Mouse (Mus musculus) liver, embryonic 15.5 days (tissue): ENCODE results near the gene Ip6k2. TPM values are rescaled to one million over a fixed set of nuclear protein-coding genes. Genes with fewer than 3 reads are reported as not detected.

Experiments
- ATAC-seq: fragments of 200-750 bp; cut with Nextera tagmentation; 2 replicates; pipeline ENCODE4 v1.8.0; 2017; ENCODE audit warnings: moderate number of reproducible peaks, mild to moderate bottlenecking, moderate library complexity; ENCODE audit not compliant: insufficient read depth
- H3K27ac ChIP-seq: fragments of 300-500 bp; sonication (generic); replicated peaks from 2 replicates; pipeline ENCODE4 v1.5.1; 2015; ENCODE audit warnings: mild to moderate bottlenecking, inconsistent platforms
- H3K27me3 ChIP-seq: fragments of 300-500 bp; sonication (generic); 2 replicates; pipeline ENCODE4 v1.6.1; 2015; ENCODE audit warnings: mild to moderate bottlenecking, inconsistent platforms
- H3K36me3 ChIP-seq: fragments of 300-500 bp; sonication (generic); replicated peaks from 2 replicates; pipeline ENCODE4 v1.6.1; 2015; ENCODE audit warnings: moderate library complexity, mild to moderate bottlenecking, inconsistent platforms
- H3K4me1 ChIP-seq: fragments of 300-500 bp; sonication (generic); replicated peaks from 2 replicates; pipeline ENCODE4 v1.6.1; 2015; ENCODE audit warnings: inconsistent platforms
- H3K4me2 ChIP-seq: fragments of 300-500 bp; sonication (generic); 2 replicates; pipeline ENCODE4 v1.6.1; 2015; ENCODE audit warnings: moderate library complexity, mild to moderate bottlenecking, inconsistent platforms
- H3K4me3 ChIP-seq: fragments of 300-500 bp; sonication (generic); replicated peaks from 2 replicates; pipeline ENCODE4 v1.5.1; 2015; ENCODE audit warnings: mild to moderate bottlenecking, inconsistent platforms
- H3K9ac ChIP-seq: fragments of 300-500 bp; sonication (generic); 2 replicates; pipeline ENCODE4 v1.6.1; 2015; ENCODE audit warnings: moderate library complexity, mild to moderate bottlenecking, inconsistent platforms
- H3K9me3 ChIP-seq: fragments of 300-500 bp; sonication (generic); replicated peaks from 2 replicates; pipeline ENCODE4 v1.6.1; 2016; ENCODE audit warnings: inconsistent platforms
- WGBS: fragments of 180-500 bp; shearing (Covaris S2); methylation state at CpG from one replicate; pipeline ENCODE4 v1.1.7; 2015; ENCODE audit warnings: mixed read lengths; ENCODE audit not compliant: insufficient replicate concordance; 5-methylcytosine and 5-hydroxymethylcytosine counted together
- polyA plus RNA-seq: library from polyadenylated mRNA; unstranded; fragments of >200 nt; fragmentation: Nextera tagmentation; extraction: Ambion mirVana; gene quantifications from 2 replicates; pipeline ENCODE4 v1.2.1, GENCODE M21; 2015

The Ip6k2 gene
- polyA plus RNA-seq, 1 experiment from 2014 or later: 11.6 TPM

GRCm38 (mm10) chr9:108782836-108783547 lies 604 bp upstream of the Ip6k2 start:
- peak overlapping the region; percentile 86 for H3K27ac ChIP-seq
- no peak; the same call in 1 of the 2 replicates for ATAC-seq

GRCm38 (mm10) chr9:108785416-108785815 lies 1.8 kb downstream of the Ip6k2 start:
- Histone ChIP-seq H3K9ac (no peak overlapping the region), H3K27ac (peak overlapping the region; percentile 86; the same call in 1 of the 2 replicates)

More at GRCm38 (mm10) chr9:108782836-108783547, 604 bp upstream of the Ip6k2 start:
- Histone ChIP-seq H3K27me3 (peaks cover 6% of the 10 kb centered on the region; the same call in 1 of the 2 replicates), H3K4me1 (peaks cover 47% of the 10 kb centered on the region), H3K4me3 (peak overlapping the region; percentile 92), H3K9ac (peak overlapping the region; percentile 93), H3K36me3 (peaks cover 19% of the 10 kb centered on the region), H3K9me3 (no peaks in the 10 kb centered on the region), H3K4me2 (peak overlapping the region; percentile 79)
- 45% methylated on average over 9 of the region's 9 CpGs for WGBS

GRCm38 (mm10) chr9:108786494-108786893 lies 2.9 kb downstream of the Ip6k2 start:
- Histone ChIP-seq H3K9ac (no peak overlapping the region), H3K27ac (no peak overlapping the region), H3K9me3 (no peaks in the 10 kb centered on the region), H3K36me3 (peaks cover 29% of the 10 kb centered on the region), H3K4me1 (peaks cover 80% of the 10 kb centered on the region), H3K4me2 (no peak overlapping the region), H3K4me3 (no peak overlapping the region), H3K27me3 (no peaks in the 10 kb centered on the region)
- ATAC-seq: no peak
- WGBS: 82% methylated on average over 1 of the region's 1 CpGs

More at GRCm38 (mm10) chr9:108785416-108785815, 1.8 kb downstream of the Ip6k2 start:
- H3K4me2 ChIP-seq: peak overlapping the region; percentile 79
- peaks cover 69% of the 10 kb centered on the region for H3K4me1 ChIP-seq
- ATAC-seq: no peak
- peak overlapping the region; percentile 92 for H3K4me3 ChIP-seq
- H3K9me3 ChIP-seq: no peaks in the 10 kb centered on the region
- peaks cover 29% of the 10 kb centered on the region for H3K36me3 ChIP-seq
- peaks cover 6% of the 10 kb centered on the region; the same call in 1 of the 2 replicates for H3K27me3 ChIP-seq

GRCm38 (mm10) chr9:108787080-108787479 lies 3.5 kb downstream of the Ip6k2 start:
- no peaks in the 10 kb centered on the region for H3K9me3 ChIP-seq
- ATAC-seq: no peak
- H3K9ac ChIP-seq: no peak overlapping the region
- H3K4me1 ChIP-seq: peaks cover 82% of the 10 kb centered on the region
- H3K27me3 ChIP-seq: no peaks in the 10 kb centered on the region
- no peak overlapping the region for H3K4me2 ChIP-seq
- H3K36me3 ChIP-seq: peaks cover 29% of the 10 kb centered on the region
- H3K4me3 ChIP-seq: no peak overlapping the region
- 0 out of 2 replicates have a peak overlapping the region, but pooled peaks have one; percentile 24 for H3K27ac ChIP-seq
- WGBS: 87% methylated on average over 2 of the region's 2 CpGs

GRCm38 (mm10) chr9:108788713-108789112 lies 5.1 kb downstream of the Ip6k2 start:
- H3K4me2 ChIP-seq: no peak overlapping the region
- no peak overlapping the region; the same call in 1 of the 2 replicates for H3K9ac ChIP-seq
- H3K27me3 ChIP-seq: no peaks in the 10 kb centered on the region
- H3K4me1 ChIP-seq: peaks cover 89% of the 10 kb centered on the region
- 76% methylated on average over 3 of the region's 3 CpGs for WGBS
- no peak overlapping the region for H3K4me3 ChIP-seq
- H3K36me3 ChIP-seq: peaks cover 30% of the 10 kb centered on the region
- no peak overlapping the region for H3K27ac ChIP-seq
- no peaks in the 10 kb centered on the region for H3K9me3 ChIP-seq
- no peak for ATAC-seq

GRCm38 (mm10) chr9:108792307-108792706 lies 8.7 kb downstream of the Ip6k2 start:
- no peaks in the 10 kb centered on the region for H3K27me3 ChIP-seq
- 0 out of 2 replicates have a peak overlapping the region, but pooled peaks have one; percentile 13 for H3K9ac ChIP-seq
- no peak overlapping the region for H3K4me3 ChIP-seq
- peaks cover 97% of the 10 kb centered on the region for H3K4me1 ChIP-seq
- no peak overlapping the region for H3K4me2 ChIP-seq
- 8% methylated on average over 1 of the region's 1 CpGs for WGBS
- peak; percentile 10; the same call in 1 of the 2 replicates for ATAC-seq
- H3K27ac ChIP-seq: peak overlapping the region; percentile 82
- no peaks in the 10 kb centered on the region for H3K9me3 ChIP-seq
- peaks cover 35% of the 10 kb centered on the region for H3K36me3 ChIP-seq

GRCm38 (mm10) chr9:108792730-108793129 lies 9.1 kb downstream of the Ip6k2 start:
- 30% methylated on average over 3 of the region's 3 CpGs for WGBS
- 0 out of 2 replicates have a peak overlapping the region, but pooled peaks have one; percentile 82 for H3K27ac ChIP-seq
- H3K36me3 ChIP-seq: peaks cover 36% of the 10 kb centered on the region
- H3K27me3 ChIP-seq: no peaks in the 10 kb centered on the region
- peaks cover 97% of the 10 kb centered on the region for H3K4me1 ChIP-seq
- ATAC-seq: no peak
- no peak overlapping the region for H3K4me2 ChIP-seq
- no peak overlapping the region for H3K4me3 ChIP-seq
- peak overlapping the region; percentile 11; the same call in 1 of the 2 replicates for H3K9ac ChIP-seq
- H3K9me3 ChIP-seq: no peaks in the 10 kb centered on the region

GRCm38 (mm10) chr9:108795281-108795680 lies 11.7 kb downstream of the Ip6k2 start:
- peak; percentile 30; the same call in 1 of the 2 replicates for ATAC-seq
- H3K4me1 ChIP-seq: peaks cover 74% of the 10 kb centered on the region
- H3K36me3 ChIP-seq: peaks cover 48% of the 10 kb centered on the region
- 47% methylated on average over 2 of the region's 2 CpGs for WGBS
- no peaks in the 10 kb centered on the region for H3K9me3 ChIP-seq
- peak overlapping the region; percentile 82 for H3K27ac ChIP-seq
- peak overlapping the region; percentile 82 for H3K4me2 ChIP-seq
- H3K4me3 ChIP-seq: peak overlapping the region; percentile 56
- H3K9ac ChIP-seq: no peak overlapping the region
- H3K27me3 ChIP-seq: no peaks in the 10 kb centered on the region

- H3K36me3 ChIP-seq: peaks cover 51% of the 10 kb centered on the region
- ATAC-seq: peak; percentile 93
- H3K27me3 ChIP-seq: no peaks in the 10 kb centered on the region
- no peaks in the 10 kb centered on the region for H3K9me3 ChIP-seq
- peak overlapping the region; percentile 56 for H3K4me3 ChIP-seq
- H3K27ac ChIP-seq: peak overlapping the region; percentile 82
- peaks cover 70% of the 10 kb centered on the region for H3K4me1 ChIP-seq
- 34% methylated on average over 11 of the region's 11 CpGs for WGBS
- H3K9ac ChIP-seq: peak overlapping the region; percentile 55
- H3K4me2 ChIP-seq: peak overlapping the region; percentile 82
These were observed 12.2 kb downstream of the Ip6k2 start for GRCm38 (mm10) chr9:108795762-108796161.

GRCm38 (mm10) chr9:108796351-108796981 lies 12.9 kb downstream of the Ip6k2 start:
- no peaks in the 10 kb centered on the region for H3K27me3 ChIP-seq
- peaks cover 57% of the 10 kb centered on the region for H3K36me3 ChIP-seq
- no peak for ATAC-seq
- peak overlapping the region; percentile 82 for H3K27ac ChIP-seq
- H3K4me3 ChIP-seq: peak overlapping the region; percentile 56
- H3K4me1 ChIP-seq: peaks cover 67% of the 10 kb centered on the region
- no peaks in the 10 kb centered on the region for H3K9me3 ChIP-seq
- peak overlapping the region; percentile 55 for H3K9ac ChIP-seq
- WGBS: 82% methylated on average over 4 of the region's 4 CpGs
- H3K4me2 ChIP-seq: peak overlapping the region; percentile 82

- peaks cover 68% of the 10 kb centered on the region for H3K36me3 ChIP-seq
- H3K4me2 ChIP-seq: 0 out of 2 replicates have a peak overlapping the region, but pooled peaks have one; percentile 82
- 87% methylated on average over 7 of the region's 7 CpGs for WGBS
- H3K4me1 ChIP-seq: peaks cover 64% of the 10 kb centered on the region
- H3K9ac ChIP-seq: no peak overlapping the region
- H3K27me3 ChIP-seq: no peaks in the 10 kb centered on the region
- peak overlapping the region; percentile 56; the same call in 1 of the 2 replicates for H3K4me3 ChIP-seq
- H3K27ac ChIP-seq: peak overlapping the region; percentile 82
- no peak for ATAC-seq
- no peaks in the 10 kb centered on the region for H3K9me3 ChIP-seq
These were observed 13.9 kb downstream of the Ip6k2 start for GRCm38 (mm10) chr9:108797477-108797876.
